Mouse (Mus musculus) right cerebral cortex, adult 2 months (tissue): Measurements from ENCODE around the gene Atp6v1f.

Experiments
- DNase-seq, 2 experiments: peaks; one replicate each; pipeline ENCODE4 v3.0.0; 2021 to 2022; ENCODE audit warnings: low spot score in 2 of 2

The Atp6v1f gene

DNA sequence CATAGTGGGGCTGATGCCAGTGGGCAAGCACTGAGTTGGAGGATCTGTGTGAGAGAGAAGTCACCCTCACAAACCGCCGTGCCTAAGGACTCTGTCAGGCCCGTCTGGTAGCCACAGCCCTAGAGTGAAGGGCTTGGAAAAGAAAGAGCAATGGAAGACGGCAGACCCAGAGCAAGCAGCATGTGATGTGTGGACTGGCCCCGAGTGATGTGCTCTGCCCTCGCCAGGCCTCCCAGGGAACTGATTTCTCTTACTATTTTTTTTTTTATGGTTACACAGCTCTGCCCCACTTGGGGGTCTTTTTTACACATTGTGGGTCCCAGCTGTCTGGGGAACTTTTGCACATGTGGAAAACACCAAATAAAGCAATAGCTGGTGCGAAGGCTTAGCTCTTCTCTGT is 6.0 kb upstream of the Atp6v1f start:
- no peak for DNase-seq

DNA sequence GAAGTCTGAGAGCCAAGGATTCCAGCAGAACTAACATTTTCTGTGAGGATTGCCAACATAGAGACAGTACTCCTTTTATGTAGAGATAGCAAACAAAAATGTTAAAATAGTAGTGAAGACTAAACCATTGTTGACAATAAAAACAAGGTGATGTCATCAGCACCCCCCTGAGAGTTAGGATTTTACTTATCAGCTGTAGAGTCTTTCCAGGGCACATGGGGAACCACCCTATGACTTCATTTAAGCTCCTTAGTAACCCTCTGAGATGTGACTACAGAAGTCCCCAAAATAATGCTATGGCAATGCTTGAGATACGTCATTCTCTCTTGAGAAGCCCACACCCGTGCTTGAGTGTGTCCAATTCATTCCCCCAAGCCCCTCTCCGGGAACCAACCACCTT is 4.1 kb upstream of the Atp6v1f start:
- DNase-seq, result no peak

DNA sequence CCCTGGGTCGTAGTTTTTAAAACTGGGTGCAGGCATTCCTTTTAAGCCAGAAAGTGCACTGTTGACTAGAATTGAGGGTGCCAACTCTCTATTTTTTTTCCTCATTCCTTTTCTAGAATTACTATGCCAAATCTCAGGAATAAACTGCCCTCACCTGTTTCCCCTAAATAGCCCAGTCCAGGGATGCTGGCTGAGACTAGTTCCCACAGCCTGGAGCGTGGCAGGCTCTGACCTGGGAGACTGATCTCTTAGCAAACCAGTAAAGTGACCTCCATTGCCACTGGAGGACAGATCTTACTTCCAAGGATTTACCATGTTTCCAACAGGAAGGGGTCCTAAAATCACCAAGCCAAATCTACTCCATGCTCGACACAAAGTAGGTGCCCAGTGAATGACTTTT is 1.3 kb downstream of the Atp6v1f start:
- no peak for DNase-seq

DNA sequence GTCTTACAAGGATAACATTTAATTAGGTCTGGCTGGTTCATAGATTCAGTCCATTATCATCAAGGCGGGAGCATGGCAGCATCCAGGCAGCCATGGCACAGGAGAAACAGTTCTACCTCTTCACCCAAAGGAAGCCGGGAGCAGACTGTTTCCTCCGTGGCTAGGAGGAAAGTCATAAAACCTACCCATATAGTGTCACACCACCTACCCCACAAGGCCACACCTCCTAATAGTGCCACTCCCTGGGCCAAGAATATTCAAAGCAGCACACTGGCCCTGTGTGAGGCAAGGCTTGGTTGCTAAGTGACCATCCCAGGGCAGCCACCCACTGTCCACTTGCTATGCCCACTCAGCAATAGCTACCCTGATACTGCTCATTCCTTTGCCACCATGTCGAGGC is 3.6 kb downstream of the Atp6v1f start, which contains the start of gene Atp6v1fnb:
Gene Atp6v1fnb (plus strand): TSS at position 301 of the 400 bp plus-strand sequence.
- DNase-seq, result no peak

DNA sequence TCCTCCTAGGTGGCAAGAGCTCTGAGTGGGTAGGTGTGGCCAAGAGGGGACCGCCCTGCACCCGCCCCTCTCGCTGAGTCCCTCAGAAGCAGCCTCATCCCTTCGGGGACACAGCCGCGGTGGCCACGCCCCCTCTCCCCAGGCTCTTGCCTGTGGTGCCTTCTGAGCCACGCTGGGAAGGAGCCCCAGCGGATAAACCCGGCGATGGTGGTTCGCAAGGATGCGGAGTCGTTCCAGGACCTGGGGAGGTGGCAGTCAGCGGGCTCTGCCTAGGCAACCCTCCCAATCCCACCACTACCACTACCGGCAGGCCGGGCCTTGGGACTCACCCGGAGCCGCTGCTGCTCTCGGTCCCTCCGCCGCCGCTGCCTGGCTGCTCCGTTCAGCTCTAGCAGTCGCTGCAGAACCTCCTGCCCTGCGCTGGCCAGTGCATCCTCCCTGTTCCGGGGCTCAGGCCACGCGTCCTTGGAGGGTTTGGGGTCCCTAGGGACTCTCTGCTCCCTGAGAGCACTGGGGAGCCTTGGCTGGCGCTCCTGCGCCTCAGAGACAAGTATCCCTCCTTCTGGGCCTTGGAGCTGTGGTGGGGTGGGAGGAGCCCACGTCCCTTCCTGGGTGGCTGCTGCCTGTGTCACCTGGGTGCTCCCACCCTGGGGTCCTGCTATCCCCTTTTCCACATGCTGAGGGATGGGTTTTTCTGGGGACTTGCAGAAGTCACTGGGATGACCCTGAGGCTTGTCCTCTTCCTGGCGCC is 6.6 kb downstream of the Atp6v1f start:
- DNase-seq, result peak; percentile 68 to 80

DNA sequence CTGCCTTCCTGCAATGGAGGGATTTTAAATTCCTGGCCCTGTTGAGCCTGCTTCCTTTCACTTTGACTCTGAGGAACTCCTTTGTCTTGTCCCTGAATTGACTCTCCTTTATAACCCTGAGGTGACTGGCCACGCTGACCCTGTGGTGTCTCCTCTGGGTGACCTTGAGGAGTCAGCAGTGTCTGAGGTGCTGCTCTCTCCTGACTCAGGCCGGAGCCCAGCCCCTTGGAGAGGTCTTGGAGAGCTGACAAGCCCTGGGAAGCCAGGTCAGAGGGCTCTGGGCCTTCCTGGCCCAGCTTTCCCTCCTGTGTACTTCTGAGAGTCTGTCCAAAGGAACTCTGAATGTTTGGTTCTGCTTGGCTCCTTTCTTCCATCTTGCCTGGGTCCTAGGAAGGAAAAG is 7.2 kb downstream of the Atp6v1f start:
- no peak for DNase-seq

DNA sequence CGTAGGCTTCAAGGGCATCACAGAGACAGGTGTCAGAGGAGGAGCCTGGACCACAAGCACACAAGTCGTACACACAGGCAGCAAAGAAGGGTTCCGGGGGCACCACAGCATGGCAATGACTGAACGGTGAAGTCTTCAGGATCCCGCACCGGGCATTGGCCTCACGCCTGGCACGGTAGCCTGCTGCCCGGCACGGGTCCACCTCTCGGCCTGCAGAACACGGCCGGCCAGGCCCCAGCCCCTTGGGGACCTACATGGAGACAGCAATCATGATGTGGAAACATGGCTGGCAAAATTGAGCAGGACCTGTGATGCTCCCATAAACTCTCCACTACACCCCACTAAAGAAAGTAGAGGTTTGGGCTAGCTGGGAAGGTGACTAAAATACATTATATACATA is 15.2 kb downstream of the Atp6v1f start:
- DNase-seq, result no peak

DNA sequence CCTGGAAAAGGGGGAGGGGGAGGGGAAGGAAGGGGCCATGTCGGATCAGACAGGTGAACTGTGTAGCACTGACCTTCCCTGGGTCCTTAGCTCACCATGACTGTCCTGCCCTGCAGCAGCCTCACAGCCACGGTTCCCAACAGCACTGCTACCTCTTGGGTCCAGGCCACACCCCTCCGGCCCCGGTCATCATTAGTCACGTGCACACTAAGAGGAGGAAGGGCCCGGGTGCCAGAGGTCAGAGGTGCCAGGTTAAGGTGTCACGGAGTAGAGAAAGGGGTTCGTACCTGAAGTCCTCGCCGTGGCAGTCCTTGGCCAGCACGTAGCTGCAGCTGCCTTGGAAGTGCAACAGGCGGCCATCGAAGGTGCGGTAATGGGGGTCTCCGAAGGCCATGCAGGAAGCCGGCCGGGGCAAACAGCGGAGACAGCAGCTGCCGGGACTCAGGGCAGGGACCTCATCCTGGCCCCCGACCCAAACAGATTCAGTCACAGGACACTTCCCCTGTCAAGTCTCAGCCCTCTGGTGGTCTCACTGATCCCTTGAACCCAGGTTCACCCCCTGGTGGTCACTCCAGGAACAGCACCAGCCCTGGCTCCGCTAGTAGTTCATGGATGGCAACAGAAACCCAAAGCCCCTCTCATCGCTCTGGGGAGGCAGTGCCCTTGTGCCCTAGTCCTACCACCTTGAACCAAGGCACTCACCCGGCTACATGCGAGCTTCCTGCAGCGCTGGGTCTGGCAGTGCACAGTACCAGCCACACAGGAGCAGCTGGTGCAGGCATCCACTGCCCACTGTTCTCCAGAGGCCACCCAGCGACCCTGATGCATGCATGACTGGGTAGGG is 17.4 kb downstream of the Atp6v1f start:
- DNase-seq, result peak; percentile 29 to 60

DNA sequence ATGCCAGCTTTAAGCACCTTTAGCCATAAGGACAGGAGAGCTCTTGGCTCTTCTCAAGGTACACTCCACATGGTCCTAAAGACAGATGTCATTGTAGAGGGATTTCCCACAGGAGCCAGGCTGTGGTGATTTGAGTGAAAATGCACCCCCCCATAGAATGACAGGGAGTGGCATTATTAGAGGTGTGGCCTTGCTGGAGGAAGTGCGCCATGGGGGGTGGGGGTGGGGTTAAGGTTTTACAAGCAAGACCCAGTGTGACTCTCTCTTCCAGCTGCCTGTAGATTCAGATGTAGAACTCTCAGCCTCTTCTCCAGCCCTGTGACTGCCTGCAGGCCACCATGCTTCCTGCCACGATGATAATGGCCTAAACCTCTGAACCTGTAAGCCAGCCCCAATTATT is 18.4 kb downstream of the Atp6v1f start:
- DNase-seq, result no peak

DNA sequence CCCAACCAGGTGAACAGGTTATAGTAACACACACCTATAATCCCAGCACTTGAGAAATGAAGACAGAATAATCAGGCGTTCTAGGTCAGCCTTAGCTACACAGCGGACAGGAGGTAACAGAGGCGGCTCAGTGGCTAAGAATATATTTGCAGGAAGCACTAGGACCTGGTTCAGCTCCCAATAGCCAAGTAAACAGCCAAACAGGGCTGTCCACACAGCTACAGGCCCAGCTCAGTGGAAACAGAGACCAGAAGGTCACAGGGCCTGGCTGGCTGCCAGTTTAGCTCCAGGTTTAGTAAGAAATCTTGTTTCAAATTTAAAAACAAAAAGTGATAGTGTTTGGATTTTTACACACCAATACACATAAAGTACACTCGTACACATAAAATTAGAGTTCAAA is 26.6 kb downstream of the Atp6v1f start:
- DNase-seq, result no peak

DNA sequence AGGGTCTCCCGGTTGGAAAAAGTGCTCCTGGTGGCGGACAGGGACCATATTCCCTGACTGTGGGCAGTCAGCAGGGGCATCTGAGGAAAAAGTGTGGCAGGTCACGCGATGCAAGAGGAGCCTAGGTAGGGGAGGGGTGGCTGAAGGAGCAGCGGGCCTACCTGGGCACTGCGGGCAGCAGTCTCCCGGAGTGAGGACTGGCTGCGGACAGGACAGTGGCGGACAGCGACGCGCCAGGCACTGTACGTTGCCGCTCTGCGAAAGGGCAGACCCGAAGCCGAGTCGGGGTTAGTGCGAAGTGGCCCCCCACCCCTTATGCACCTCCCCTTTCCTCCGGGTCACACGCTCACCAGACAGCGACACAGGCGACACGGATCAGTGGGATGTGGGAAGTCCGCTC is 28.8 kb downstream of the Atp6v1f start:
- DNase-seq, result no peak

DNA sequence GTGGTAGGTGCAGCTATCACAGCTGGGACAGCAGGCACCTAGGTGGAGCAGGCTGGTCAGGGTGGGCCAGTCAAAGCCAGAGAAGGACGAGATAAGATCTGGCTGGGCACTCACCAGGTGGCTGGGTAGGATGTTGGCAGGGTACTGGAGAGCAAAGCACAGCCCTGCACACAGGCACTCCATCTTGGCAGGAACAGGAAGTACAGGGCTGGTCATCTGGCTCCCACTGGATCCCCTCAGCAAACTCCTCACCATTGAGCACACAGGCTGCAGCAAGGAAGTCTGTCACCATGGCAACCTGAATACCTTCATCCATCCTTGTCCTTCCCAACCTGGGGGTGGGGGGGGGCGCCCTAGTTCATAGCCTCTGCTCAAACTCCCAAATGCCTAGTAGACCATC is 30.3 kb downstream of the Atp6v1f start:
- no peak for DNase-seq

DNA sequence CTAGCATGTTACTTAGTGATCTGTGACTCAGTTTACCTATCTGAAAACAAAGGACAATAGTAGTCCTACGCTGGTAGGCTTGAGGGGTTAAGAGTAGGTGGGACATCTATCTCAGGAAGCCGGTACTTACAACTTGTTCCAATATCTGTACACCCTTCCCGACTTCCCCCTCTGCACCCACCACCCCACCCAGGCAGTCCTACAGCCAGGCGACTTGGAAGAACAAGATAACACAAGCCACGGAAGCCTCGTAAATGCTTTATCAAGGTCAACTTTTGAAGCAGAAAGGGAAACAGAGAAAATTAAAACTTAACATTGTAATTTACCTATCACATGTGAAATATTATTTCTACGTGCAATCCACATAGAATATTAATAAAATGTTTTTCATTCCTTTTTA is 32.7 kb downstream of the Atp6v1f start:
- no peak for DNase-seq

DNA sequence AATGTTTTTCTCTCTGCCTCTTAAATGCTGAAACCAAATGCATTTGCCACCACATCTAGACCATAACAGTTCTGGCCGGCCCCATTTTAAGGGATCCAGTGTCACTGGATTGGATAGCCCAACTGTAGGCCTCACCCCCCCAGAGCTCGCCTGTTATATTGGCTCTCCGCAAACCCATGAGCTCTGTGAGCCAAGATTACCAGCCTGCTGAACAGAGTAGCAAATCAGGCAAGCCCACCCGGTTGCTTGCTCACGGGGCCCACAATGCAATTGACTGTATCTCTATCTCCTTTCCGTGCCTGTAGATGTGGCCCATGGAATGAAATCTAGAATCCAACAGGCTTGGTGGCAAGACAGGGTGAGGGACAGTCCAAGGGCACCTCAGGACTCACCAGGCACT is 33.3 kb downstream of the Atp6v1f start:
- no peak for DNase-seq

DNA sequence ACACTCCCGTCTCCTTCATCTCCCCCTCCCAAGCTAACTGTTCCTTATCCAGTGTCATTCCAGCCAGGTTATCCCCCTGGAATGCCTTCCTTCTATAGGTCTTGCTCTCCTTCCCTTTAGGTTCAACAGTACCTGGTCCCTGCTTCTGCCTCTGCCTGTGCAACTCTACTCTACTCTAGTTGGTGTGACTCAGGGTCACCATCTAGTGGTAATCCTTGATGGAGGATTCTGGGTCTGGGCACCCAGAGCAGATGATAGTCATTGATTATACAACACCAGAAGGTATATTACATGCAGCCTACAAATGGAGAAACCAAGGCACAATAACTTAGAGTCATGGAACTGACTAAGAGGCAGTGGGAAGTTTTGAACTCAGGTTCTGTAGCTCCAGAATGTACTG is 34.1 kb downstream of the Atp6v1f start:
- no peak for DNase-seq

DNA sequence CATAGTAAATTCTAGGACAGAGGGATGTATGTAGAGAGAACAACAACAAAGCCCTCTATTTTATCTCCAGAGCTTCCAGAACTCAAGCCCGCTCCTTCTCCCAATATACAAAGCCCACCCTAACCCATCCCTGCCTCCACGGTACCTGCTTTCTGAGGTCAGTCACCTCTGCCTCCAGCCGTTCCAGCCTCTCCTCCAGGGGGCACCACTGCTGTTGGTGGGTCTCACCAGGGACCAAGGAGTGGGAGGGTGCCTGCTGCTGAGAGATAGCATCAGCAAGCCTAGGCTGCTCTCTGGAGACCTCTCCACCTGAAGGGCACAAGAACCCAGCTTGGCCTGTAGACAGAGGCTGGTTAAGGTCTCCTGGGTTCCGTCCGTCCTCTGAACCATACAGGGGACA is 38.0 kb downstream of the Atp6v1f start:
- DNase-seq, result no peak

DNA sequence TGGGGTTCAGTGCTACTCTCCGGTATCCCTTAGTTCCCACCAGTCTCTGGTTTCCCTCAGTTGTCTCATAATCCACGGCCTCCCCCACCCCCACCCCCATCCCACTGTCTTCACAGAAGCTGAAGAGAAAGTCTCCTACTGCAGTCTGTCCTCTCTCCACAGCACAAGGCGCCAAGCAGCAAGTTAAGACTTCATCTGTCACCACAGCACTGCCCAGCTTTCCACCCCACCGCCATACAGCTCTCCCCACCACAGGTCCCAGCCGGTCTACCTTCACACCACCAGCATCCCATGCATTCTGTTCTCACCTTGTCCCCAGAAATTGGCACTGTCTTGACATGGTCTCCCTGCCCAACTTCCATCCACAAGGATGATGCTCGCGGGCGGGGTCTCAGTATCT is 39.3 kb downstream of the Atp6v1f start:
- DNase-seq, result no peak

DNA sequence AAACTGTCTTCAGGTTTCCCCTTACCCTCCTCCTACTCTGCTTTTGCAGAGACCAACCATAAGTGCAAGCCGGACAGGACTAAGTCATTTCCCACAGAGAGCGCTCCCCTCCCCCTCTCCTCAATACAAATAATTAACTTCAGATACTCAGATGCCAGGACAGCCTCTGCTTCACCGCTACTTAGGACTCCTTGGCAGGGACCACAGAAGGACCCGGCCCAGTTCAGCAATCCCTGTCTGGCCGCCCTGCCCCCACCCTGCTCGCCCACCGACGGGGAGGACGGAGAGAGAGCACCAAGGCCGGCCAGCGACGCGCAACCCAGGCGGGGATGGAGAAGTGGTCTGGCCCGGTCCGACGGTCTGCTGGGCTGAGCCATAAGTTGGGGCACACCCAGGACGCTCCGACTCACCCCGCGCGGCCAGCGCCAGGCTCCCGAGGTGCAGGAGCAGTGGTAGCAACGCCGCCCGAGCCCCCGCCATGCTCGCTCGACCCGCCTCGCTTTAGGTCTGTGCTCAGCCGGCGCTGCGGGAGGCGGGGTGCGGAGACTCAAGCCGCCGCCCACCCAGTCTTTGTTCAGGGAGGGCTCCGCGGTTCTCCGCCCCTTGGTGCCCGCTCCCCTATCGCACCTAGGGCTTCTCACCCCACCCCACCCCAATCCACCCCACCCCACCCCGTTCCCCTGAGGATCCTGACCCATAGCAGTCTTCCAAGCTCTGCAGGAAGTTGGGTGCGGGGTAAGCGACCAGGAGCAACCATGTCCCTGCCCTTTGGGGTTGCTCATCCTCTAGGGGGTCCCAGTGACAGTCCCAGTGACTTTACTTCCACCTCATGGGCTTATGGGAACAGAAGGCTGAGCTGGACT is 40.2 kb downstream of the Atp6v1f start, which contains the start of gene Kcp:
Gene Kcp (minus strand): TSS at position 506 of the 863 bp plus-strand sequence.
- no peak for DNase-seq

DNA sequence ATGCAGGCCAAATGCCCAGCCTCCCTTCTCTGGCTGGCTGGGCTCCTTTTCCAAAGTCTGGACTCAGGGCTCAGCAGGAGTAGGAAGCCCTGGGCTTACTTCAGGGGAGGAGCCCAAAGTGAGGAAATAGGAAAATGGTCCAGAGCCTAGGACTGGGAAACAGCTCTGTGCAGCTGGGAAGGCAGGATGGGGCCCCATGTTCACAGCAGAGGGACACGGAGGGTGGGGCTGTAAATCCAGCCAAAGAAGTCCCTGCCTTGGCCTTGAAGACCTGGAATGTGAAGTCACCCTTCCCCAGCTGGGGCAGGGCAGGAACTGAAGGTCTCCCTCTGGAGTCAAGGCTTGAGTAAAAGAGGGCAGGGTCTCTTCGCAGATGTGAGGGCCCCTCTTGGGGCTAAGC is 41.6 kb downstream of the Atp6v1f start:
- DNase-seq, result no peak

DNA sequence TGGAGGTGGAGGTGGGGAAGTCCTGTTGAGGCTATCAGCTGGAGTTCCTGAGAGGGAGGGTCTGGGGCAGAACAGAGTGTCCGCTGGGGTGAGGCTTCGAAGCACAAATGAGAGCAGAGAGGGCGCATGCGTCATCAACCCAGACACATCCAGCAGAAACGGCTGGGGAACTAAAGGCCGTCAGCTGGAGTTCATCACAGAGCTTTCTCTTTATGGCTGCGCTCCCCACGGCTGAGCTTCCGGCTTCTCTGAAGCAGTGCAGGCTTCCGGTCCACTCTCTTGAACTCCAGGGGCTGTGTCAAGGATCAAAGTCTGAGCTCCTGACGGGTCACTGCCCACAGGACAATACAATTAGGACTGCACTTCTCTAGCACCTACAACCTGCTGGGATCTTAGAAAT is 45.8 kb downstream of the Atp6v1f start:
- no peak for DNase-seq

DNA sequence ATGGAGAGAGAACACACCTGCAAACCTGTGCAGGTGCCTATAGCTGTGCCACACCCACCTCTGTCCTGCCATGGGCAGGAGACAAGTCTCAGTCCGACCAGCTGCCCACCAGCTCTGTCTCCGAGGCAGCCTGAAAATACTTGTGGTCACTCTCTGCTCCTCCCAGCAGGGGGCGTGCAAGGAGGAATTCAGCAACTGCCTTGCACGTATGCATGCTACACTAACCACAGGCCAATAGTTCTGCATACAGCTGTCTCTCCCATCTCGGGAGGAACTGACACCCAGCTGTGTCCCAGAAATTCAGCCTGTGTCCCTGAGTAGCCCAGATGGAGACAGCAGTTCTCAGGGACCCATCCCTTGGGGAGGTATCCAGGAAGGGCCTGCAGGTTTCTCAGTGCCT is 49.6 kb downstream of the Atp6v1f start:
- peak; percentile 63 to 72 for DNase-seq
